Mouse (Mus musculus) embryo, embryonic 11 days (tissue): ENCODE results near the gene Pgr15l.

Source experiments
- DNase-seq: peaks from one replicate; pipeline ENCODE4 v3.0.0-alpha.2; 2015

Pgr15l gene

GRCm38 (mm10) chrX:97072369-97072768 is at the start of gene Pgr15l:
Pgr15l (plus strand) TSS chrX:97072596.
- DNase-seq = peak; percentile 49

GRCm38 (mm10) chrX:97027540-97027939 is 44.9 kb upstream of the Pgr15l start:
- no peak for DNase-seq

- peak; percentile 74 for DNase-seq
Observed at GRCm38 (mm10) chrX:97069816-97070215, 2.6 kb upstream of the Pgr15l start.
